Mouse (Mus musculus): ENCODE measurements at regions not wholly inside any gene's neighbourhood (a gene's known extent, or its start where the extent isn't known, plus 50 kb on each side); places are given as distances from the start of the nearest gene placed in this dataset.

DNA sequence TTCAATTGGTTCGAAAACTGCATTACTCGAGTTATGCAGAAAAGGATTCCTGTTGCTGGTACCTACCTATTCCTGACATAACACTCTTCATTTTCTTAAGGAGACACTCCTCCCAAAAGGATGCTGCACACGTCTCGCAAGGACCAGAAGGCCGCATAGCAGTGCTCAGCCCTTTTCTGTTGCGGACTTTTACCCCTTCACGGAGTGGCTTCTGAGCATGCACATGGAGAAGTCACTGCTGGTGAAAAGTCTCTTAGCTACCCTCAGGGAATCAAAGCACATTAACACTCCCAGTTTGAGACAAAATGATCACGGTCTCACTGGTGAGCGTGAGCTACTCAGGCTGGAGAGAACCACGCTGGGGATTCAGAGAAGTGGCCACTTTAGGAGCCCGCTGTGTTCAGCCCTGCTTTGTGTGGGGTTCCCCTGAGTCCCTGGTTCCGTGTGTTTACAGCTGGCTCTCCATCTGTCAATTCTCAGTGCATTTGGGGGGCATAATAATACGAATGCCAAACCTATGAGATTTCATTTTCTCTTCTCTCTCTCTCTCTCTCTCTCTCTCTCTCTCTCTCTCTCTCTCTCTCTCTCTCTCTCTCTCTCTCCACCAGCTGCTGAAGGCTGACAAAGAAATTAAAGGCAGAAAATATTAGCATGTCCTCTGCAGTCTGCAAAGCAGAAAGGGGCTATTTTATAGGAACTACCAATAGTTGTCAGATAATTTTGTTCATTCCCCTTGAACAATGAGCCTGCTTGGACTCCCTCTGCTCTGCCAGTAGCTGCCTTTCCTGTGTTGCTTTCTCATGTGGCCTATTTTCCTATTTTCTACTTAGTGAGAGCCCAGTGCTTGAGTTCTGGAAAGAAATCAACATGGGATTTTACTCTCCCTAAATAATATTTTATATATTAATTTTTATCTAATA, 160.7 kb downstream of the Basp1 start:
- no peak for DNase-seq (ENCODE audit: extremely low read depth)
- TF ChIP-seq NRF1 (IDR thresholded peaks at IDR 0.05; ENCODE audit: low read depth, low read length), result no peak
- Histone ChIP-seq H3K4me2 (ENCODE audit: insufficient read depth, low read depth, poor library complexity, severe bottlenecking) (no peak overlapping the region), H3K27me3 (replicated peaks) (no peaks in the 10 kb centered on the region), H3K79me2 (replicated peaks; ENCODE audit: control insufficient read depth, extremely low read depth, insufficient read depth, poor library complexity, severe bottlenecking) (no peaks in the 10 kb centered on the region), H3K9me3 (replicated peaks; ENCODE audit: low read length) (no peaks in the 10 kb centered on the region), H3K27ac (ENCODE audit: insufficient read depth, low read depth) (no peak overlapping the region), H3K4me1 (ENCODE audit: control insufficient read depth in 1 of 2, insufficient read depth in 2 of 2) (no peaks in the 10 kb centered on the region), H3K4me3 (replicated peaks in 1 of 3; ENCODE audit: low read depth in 2 of 3, low read length in 2 of 3, poor library complexity in 1 of 3) (no peak overlapping the region), H3K36me3 (replicated peaks in 1 of 2; ENCODE audit: control insufficient read depth in 1 of 2, insufficient read depth in 1 of 2, low read length in 1 of 2) (no peaks in the 10 kb centered on the region), H3K9ac (ENCODE audit: insufficient read depth, low read depth) (no peak overlapping the region)
- in situ Hi-C loops (cut with MboI; ENCODE audit: low pct_ligation_motif_present, low pct_unique_long_range_greater_than_20kb, low sequenced_read_pairs), result no loop called here
- dilution Hi-C loops (cut with MboI; ENCODE audit: extremely low pct_ligation_motif_present, extremely low pct_unique_long_range_greater_than_20kb, low sequenced_read_pairs), result no loop called here

GRCm38 (mm10) chr15:25245631-25246030, 167.9 kb downstream of the Basp1 start:
- no peak for DNase-seq (ENCODE audit: extremely low read depth)
- Histone ChIP-seq H3K4me1 (ENCODE audit: control insufficient read depth in 1 of 2, insufficient read depth in 2 of 2) (no peaks in the 10 kb centered on the region), H3K9ac (ENCODE audit: insufficient read depth, low read depth) (no peak overlapping the region), H3K27me3 (replicated peaks) (no peaks in the 10 kb centered on the region), H3K36me3 (replicated peaks in 1 of 2; ENCODE audit: control insufficient read depth in 1 of 2, insufficient read depth in 1 of 2, low read length in 1 of 2) (no peaks in the 10 kb centered on the region), H3K9me3 (replicated peaks; ENCODE audit: low read length) (no peaks in the 10 kb centered on the region), H3K79me2 (replicated peaks; ENCODE audit: control insufficient read depth, extremely low read depth, insufficient read depth, poor library complexity, severe bottlenecking) (no peaks in the 10 kb centered on the region), H3K4me2 (ENCODE audit: insufficient read depth, low read depth, poor library complexity, severe bottlenecking) (no peak overlapping the region), H3K4me3 (replicated peaks in 1 of 3; ENCODE audit: low read depth in 2 of 3, low read length in 2 of 3, poor library complexity in 1 of 3) (no peak overlapping the region), H3K27ac (ENCODE audit: insufficient read depth, low read depth) (no peak overlapping the region)
- dilution Hi-C loops (cut with MboI; ENCODE audit: extremely low pct_ligation_motif_present, extremely low pct_unique_long_range_greater_than_20kb, low sequenced_read_pairs) (no loop called here), in situ Hi-C loops (cut with MboI; ENCODE audit: low pct_ligation_motif_present, low pct_unique_long_range_greater_than_20kb, low sequenced_read_pairs) (no loop called here)
- no peak for TF ChIP-seq MAZ (IDR thresholded peaks at IDR 0.05; ENCODE audit: low read depth, low read length)
- TF ChIP-seq NELFE (IDR thresholded peaks at IDR 0.05; ENCODE audit: low read depth, low read length), result no peak

DNA sequence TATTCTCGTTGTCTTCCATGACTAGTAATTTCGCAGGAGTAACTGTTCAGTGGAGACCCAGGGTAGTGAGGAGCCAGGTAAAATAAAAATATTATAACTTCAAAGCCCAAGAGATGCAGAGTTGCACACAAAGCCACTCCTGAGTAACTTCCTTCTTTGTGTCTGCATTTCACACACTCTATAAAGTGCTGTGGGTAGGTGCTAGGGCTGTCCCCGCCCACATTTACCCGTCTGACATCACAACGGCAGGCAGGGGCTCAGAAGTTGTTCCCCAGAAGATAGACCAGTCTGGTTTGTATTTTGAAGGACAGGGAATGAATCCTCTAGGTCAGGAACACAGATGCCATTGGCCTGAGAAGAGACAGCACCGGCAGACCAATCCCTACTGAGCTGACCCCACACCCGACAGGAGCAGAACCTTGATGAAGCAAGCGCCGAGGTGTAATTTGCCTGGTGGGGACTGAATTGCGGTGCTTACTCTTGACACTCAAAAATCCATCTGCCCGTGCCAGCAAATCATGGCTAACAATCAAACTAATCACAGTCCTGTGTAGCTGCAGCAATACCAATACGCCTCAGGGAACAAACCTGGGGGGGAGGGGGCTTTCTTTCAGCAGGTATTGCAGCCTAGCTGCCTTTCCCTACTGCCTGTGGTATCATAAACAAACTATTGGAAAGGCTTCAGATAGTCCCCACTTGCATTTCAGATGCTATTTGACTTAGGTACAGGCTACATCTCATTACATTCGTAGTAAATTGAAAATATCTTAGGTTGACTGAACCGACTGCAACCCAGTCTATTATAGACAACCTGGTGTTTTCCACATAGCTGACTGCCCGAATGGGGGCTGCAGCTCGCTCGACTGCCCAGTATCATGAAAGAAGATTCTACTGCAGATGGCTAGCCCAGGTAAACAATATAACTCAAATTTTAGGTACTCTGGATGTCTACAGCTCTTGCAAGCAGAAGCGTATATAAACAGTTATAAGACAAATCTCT, 175.6 kb downstream of the Basp1 start:
- TF ChIP-seq IRF4 (IDR thresholded peaks at IDR 0.05; ENCODE audit: low read depth, low read length), result no peak
- Histone ChIP-seq H3K4me1 (ENCODE audit: control insufficient read depth in 1 of 2, insufficient read depth in 2 of 2) (0 out of 4 replicates have a peak, but pooled peaks cover 0 to 3% of the 10 kb centered on the region in 2 experiments), H3K9ac (ENCODE audit: insufficient read depth, low read depth) (no peak overlapping the region), H3K27me3 (replicated peaks) (no peaks in the 10 kb centered on the region), H3K4me2 (ENCODE audit: insufficient read depth, low read depth, poor library complexity, severe bottlenecking) (no peak overlapping the region), H3K27ac (ENCODE audit: insufficient read depth, low read depth) (no peak overlapping the region), H3K79me2 (replicated peaks; ENCODE audit: control insufficient read depth, extremely low read depth, insufficient read depth, poor library complexity, severe bottlenecking) (no peaks in the 10 kb centered on the region), H3K36me3 (replicated peaks in 1 of 2; ENCODE audit: control insufficient read depth in 1 of 2, insufficient read depth in 1 of 2, low read length in 1 of 2) (no peaks in the 10 kb centered on the region), H3K9me3 (replicated peaks; ENCODE audit: low read length) (no peaks in the 10 kb centered on the region), H3K4me3 (replicated peaks in 1 of 3; ENCODE audit: low read depth in 2 of 3, low read length in 2 of 3, poor library complexity in 1 of 3) (no peak overlapping the region)
- in situ Hi-C loops (cut with MboI; ENCODE audit: low pct_ligation_motif_present, low pct_unique_long_range_greater_than_20kb, low sequenced_read_pairs) (no loop called here), dilution Hi-C loops (cut with MboI; ENCODE audit: extremely low pct_ligation_motif_present, extremely low pct_unique_long_range_greater_than_20kb, low sequenced_read_pairs) (no loop called here)
- no peak for DNase-seq (ENCODE audit: extremely low read depth)

Measured in CH12.LX (cell line).